Mouse (Mus musculus) kidney, postnatal 4 days (tissue): ENCODE data around the gene Mon1a.
A peak's percentile ranks its signal among the peaks of the same experiment; 100 is the strongest.

Source experiments
- DNase-seq, 2 experiments: peaks; one replicate each; pipeline ENCODE4 v3.0.0; 2021; ENCODE audit warnings: mixed read lengths in 2 of 2

Mon1a gene

GRCm38 (mm10) chr9:107887804-107888266 is at the start of gene Mon1a:
Gene Mon1a, plus strand, starts transcription at chr9:107888151.
- DNase-seq, result peak; percentile 83 to 90

DNA sequence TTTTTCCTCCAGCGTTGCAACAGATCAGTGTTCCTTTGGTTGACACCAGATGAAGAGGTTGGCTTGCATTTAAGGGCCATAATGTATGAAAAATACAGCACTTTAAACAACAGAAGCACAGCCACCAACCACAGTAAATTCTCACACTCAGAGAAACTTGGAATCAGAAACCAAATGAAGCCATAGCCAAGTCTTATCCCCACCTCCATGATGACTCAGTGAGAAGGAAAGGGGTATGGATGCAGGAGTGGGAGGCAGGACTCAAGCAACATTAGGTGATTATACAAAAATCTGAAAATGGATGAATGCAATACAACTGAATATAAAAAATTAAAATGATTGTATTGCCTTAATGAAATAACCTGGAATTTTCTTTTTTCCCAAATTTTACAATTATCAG is 49.1 kb upstream of the Mon1a start:
- no peak for DNase-seq

DNA sequence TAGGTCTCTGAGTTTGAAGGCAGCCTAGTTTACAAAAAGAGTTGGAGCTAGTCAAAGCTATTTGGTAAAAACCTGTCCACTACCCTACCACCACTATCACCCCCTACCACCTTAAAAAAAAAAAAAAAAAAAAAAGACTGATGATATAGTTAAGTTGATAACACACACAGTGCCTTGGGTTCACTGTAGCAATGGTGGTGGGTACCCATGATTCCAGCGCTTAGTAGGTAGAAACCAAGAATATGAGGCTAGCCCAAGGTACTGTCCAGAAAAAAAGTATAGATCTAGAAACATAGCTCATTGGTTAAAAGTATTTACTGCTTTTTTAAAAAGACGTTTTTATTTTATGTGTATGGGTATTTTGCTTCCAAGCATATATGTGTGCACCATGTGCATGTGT is 45.2 kb upstream of the Mon1a start:
- no peak for DNase-seq

GRCm38 (mm10) chr9:107848922-107849321 is 39.0 kb upstream of the Mon1a start:
- DNase-seq, result no peak

- no peak for DNase-seq
Observed at GRCm38 (mm10) chr9:107858343-107858742, 29.6 kb upstream of the Mon1a start.

- no peak for DNase-seq
Observed at GRCm38 (mm10) chr9:107864493-107864892, 23.5 kb upstream of the Mon1a start.

- DNase-seq, result no peak
Observed at GRCm38 (mm10) chr9:107866081-107866480, 21.9 kb upstream of the Mon1a start.

DNA sequence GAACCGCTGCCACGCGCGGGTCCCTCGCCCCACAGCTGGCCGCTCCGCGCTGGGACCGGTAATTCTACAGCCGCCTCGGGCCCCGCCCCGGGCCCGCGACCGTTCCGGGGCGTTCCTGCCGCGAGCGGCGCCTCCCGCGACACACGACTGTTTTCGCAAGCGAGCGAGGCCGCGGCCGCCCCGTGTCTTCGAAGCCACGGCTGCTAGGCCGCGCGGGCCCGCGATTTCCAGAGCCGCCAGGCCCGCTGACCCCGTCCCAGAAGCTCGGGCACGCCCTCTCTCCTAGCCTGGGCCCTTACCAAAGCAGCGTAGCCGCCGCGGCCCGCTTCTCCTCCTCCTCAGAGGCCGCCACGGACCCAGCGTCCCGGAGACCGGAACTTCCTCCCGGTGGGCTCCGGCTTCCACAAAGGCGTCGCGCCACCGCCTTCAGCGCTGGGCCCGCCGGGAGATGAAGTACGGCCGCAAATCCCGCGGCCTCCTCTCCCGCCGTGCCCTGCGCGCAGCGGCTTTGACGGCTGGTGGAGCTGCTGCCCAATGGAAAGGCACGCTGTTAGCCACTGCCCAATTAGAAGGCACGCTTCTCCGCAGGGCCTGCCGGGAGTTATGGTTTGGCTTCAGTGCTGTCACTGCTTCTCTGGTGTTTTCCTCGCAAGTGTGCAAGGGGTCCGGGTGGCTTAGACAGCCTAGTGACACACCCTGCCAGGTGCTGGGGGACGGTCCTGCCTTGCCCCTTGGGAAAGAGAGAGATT is 15.4 kb upstream of the Mon1a start:
- DNase-seq, result peak; percentile 93 to 97

DNA sequence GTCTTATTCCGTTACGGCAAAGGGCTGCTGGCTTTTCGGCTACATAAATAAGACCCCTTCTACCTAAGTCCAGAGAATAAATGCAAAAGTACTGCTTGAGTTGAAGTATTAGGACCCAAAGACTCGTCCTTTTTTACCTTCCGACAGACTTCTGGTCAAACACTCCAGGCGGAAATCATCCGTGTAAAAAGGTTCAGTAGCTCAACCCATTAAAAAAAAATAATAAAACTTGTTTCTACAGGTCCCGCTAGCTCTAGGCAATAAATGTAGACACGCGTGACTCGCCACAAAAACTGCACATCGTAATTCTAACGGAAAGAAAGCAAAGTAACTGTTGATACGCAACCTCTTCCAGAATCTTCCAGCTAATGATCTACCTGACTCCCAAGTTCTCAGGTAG is 14.8 kb upstream of the Mon1a start, which contains the start of gene Rbm6:
TSS of gene Rbm6 (minus strand) at position 101 of the 400 bp plus-strand sequence.
- no peak for DNase-seq

DNA sequence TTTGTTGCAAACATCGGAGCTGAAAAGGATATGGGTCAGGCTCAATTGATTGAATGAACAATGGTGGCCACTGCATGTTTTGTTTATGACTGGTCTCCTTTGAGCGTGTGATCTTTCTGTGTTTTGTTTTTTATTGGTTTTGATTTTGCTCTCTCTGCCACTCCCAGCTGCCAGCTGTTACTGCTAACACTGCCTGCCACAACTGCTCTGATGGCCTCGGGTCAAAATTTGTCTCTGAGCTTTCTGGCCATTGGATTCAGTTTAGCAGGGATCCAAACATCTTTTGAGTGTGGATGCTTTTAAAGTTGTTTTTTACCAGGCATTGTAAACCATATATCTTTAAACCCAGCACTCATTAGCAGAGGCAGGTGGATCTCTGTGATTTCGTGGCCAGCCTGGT is 7.5 kb upstream of the Mon1a start:
- DNase-seq, result no peak

DNA sequence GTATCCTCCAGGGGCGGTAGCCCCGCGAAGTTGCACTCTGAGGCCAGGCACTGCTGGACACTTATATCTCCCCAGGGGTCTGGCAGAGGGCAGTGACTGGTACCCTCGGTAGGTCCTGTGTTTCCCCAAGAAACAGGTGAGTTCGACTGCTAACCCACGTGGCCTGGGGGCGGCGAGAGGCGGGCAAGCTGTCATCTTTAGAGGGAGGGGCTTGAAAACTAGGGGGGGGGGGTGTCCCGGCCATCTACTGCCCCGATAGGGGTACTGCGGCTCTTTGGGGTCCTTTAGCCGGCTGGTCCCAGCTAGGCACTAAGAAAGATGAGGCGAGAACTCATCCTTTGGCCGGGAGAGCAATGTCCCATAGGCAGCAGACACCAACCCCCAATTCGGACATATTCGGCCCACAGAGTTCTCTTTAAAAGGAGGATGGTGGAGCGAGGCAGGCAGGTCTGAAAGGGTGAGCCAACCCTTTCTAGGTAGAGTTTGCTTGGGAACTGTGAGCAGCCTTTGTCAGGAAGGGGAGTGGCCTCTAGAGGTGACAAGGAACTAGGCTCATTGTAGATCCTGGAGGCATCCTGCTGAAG is 408 bp downstream of the Mon1a start:
- peak in 1 of 2 experiments; percentile 75 for DNase-seq

- DNase-seq, result no peak
Observed at GRCm38 (mm10) chr9:107890260-107890659, 2.3 kb downstream of the Mon1a start.

- DNase-seq, result peak; percentile 37 to 49
Observed at GRCm38 (mm10) chr9:107891023-107891422, 3.1 kb downstream of the Mon1a start.

DNA sequence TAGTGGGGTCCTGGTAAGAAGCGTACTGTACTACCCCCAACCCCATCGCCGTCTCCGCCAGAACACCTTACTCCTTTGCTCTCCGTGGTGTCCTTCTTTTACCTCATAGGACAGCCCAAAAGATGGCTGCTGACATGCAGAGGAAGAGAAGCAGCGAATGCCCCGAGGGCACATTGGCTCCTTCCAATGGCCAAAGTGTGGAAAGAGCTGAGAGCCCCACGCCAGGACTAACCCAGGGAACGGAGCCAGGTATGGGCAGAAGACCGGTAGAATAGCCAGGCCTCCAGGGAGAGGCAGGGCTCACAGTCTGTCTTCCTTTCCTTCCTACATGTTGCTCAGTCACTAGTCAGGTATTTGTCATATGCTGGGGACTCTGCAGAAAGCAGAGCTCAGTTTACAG is 10.6 kb downstream of the Mon1a start:
- no peak for DNase-seq

- no peak for DNase-seq
Observed at GRCm38 (mm10) chr9:107899855-107900254, 11.9 kb downstream of the Mon1a start.

DNA sequence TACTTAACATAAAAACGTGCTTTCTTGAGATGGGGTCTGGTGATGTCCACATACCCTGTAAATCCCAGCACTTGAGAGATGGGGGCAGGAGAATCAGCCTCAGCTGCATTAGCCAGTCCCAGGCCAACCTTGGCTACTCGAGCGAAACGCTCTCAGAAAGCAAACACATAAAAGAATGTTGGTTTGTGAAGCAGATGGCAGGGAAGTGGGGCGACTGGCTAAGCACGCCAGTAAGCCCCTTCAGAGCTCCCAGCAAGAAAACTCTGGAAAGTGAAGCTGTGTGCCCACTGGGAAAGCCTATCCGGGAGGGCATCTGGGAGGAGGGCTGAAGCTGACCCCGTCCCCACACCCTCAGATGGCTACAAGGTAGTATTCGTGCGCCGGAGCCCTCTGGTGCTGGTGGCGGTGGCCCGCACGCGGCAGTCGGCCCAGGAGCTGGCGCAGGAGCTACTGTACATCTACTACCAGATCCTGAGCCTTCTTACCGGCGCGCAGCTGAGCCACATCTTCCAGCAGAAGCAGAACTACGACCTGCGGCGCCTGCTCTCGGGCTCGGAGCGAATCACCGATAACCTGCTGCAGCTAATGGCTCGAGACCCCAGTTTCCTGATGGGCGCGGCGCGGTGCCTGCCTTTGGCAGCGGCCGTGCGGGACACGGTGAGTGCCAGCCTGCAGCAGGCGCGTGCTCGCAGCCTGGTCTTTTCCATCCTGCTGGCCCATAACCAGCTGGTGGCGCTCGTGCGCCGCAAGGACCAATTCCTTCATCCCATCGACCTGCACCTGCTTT is 13.1 kb downstream of the Mon1a start:
- DNase-seq, result peak; percentile 85 to 91

GRCm38 (mm10) chr9:107901627-107901914 is 13.6 kb downstream of the Mon1a start:
- DNase-seq, result no peak

DNA sequence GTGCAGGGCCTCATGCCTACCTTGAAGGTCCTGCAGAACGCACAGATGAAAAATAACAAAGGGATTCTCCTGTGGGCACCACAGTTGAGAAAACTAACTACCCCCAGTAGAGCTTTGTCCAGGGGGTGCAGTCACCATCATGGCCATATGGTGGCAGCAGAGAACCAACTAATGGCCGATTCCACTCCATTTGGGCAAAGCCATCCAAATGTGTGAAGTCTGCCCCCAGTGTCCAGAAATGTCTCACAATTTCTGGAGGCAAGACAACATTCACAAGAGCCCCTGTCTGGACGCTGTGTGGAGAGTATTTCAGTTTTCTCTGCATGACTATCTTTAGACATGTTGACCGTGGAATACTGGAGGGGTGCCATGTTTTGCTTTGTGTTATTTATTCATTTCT is 16.8 kb downstream of the Mon1a start:
- peak; percentile 93 to 94 for DNase-seq

DNA sequence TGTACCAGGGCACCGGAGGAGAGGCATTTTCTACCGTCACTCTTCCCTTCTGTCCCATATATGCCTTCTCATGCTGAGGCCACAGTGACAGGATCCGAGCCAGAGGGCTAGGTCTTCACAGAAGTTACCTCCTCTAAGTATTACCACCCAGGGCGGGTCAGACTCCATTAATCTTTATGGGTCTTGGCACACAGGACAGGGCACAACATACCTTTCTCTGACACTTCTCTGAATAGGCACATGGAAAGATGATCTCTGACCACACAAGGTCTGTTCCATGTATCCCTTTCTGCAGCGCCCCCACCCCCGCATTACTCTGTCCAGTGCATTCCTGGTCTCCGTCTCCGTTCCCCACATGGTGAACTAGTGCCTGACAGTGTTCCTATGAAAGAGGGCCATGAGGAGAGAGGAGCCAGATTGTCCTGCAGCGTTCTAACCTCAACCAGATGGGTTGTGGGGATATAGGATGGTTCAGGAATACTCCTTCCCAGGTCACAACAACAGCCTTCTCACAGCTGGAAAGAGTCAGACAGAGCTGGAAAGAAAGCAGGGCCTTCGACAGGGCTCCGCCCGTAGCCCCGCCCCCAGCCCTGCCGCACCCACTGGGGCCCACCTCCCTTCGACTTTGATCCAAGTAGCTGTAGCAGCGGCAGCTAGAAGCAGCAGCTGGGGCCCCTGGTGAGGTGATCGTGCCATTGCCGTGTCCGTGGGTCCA is 18.5 kb downstream of the Mon1a start, which contains the start of gene Mst1r:
TSS of gene Mst1r (plus strand) at position 622 of the 715 bp plus-strand sequence.
- peak; percentile 88 to 92 for DNase-seq

- DNase-seq, result peak in 1 of 2 experiments; percentile 36
Observed at GRCm38 (mm10) chr9:107906967-107907800, 19.2 kb downstream of the Mon1a start.

DNA sequence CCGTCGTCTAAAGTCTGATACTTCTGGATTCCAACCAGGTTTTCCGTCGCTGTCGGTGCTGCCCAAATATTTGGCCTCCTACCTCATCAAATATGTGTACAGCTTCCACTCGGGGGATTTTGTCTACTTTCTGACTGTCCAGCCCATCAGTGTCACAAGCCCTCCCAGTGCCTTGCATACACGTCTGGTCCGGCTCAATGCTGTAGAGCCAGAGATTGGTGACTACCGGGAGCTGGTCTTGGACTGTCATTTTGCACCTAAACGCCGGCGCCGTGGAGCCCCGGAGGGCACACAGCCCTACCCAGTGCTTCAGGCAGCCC is 19.8 kb downstream of the Mon1a start:
- no peak for DNase-seq
